Mouse (Mus musculus): ENCODE data around the gene Npsr1.

Npsr1 gene

GRCm38 (mm10) chr9:24247557-24247956, 149.8 kb downstream of the Npsr1 start:
- DNase-seq (ENCODE audit: low spot score) = no peak

- peak; percentile 5 for DNase-seq (ENCODE audit: low spot score)
Observed at GRCm38 (mm10) chr9:24254236-24254635, 156.4 kb downstream of the Npsr1 start.

- no peak for DNase-seq (ENCODE audit: low spot score)
Observed at GRCm38 (mm10) chr9:24280498-24281287, 182.9 kb downstream of the Npsr1 start.

- no peak for DNase-seq (ENCODE audit: low spot score)
Observed at GRCm38 (mm10) chr9:24282617-24283016, 184.8 kb downstream of the Npsr1 start.

- DNase-seq (ENCODE audit: low spot score) = peak; percentile 35
Observed at GRCm38 (mm10) chr9:24283071-24283470, 185.3 kb downstream of the Npsr1 start.

- no peak for DNase-seq (ENCODE audit: low spot score)
Observed at GRCm38 (mm10) chr9:24283536-24283935, 185.7 kb downstream of the Npsr1 start.

GRCm38 (mm10) chr9:24284239-24285084, 186.7 kb downstream of the Npsr1 start:
- no peak for DNase-seq (ENCODE audit: low spot score)

- DNase-seq (ENCODE audit: low spot score) = no peak
Observed at GRCm38 (mm10) chr9:24285419-24285818, 187.6 kb downstream of the Npsr1 start.

- peak; percentile 18 for DNase-seq (ENCODE audit: low spot score)
Observed at GRCm38 (mm10) chr9:24291385-24291784, 193.6 kb downstream of the Npsr1 start.

- no peak for DNase-seq (ENCODE audit: low spot score)
Observed at GRCm38 (mm10) chr9:24293252-24293959, 195.6 kb downstream of the Npsr1 start.

GRCm38 (mm10) chr9:24302906-24303305, 205.1 kb downstream of the Npsr1 start:
- DNase-seq (ENCODE audit: low spot score) = no peak

- no peak for DNase-seq (ENCODE audit: low spot score)
Observed at GRCm38 (mm10) chr9:24306990-24307389, 209.2 kb downstream of the Npsr1 start.

- DNase-seq (ENCODE audit: low spot score) = no peak
Observed at GRCm38 (mm10) chr9:24307400-24307799, 209.6 kb downstream of the Npsr1 start.

GRCm38 (mm10) chr9:24315835-24316234, 218.0 kb downstream of the Npsr1 start:
- no peak for DNase-seq (ENCODE audit: low spot score)

GRCm38 (mm10) chr9:24331661-24332060, 233.9 kb downstream of the Npsr1 start:
- DNase-seq (ENCODE audit: low spot score) = no peak

GRCm38 (mm10) chr9:24341321-24341720, 243.5 kb downstream of the Npsr1 start:
- DNase-seq (ENCODE audit: low spot score) = peak; percentile 2

GRCm38 (mm10) chr9:24347011-24347410, 249.2 kb downstream of the Npsr1 start:
- no peak for DNase-seq (ENCODE audit: low spot score)

- DNase-seq (ENCODE audit: low spot score) = no peak
Observed at GRCm38 (mm10) chr9:24349510-24349909, 251.7 kb downstream of the Npsr1 start.

- DNase-seq (ENCODE audit: low spot score) = no peak
Observed at GRCm38 (mm10) chr9:24351402-24351801, 253.6 kb downstream of the Npsr1 start.
